Mouse (Mus musculus) G1E (cell line): Measurements from ENCODE around the gene Itsn1.

ENCODE experiments used
- CTCF ChIP-seq: IDR thresholded peaks from 2 replicates; pipeline ENCODE4 v1.5.1; 2012; ENCODE audit warnings: low read depth, low read length, inconsistent platforms, mixed read lengths
- GATA1 ChIP-seq: IDR thresholded peaks from 2 replicates; pipeline ENCODE4 v1.6.1; 2012; ENCODE audit warnings: borderline replicate concordance, low read length, inconsistent platforms, mixed read lengths
- POLR2AphosphoS5 ChIP-seq: IDR thresholded peaks from 2 replicates; pipeline ENCODE4 v1.6.1; 2012; ENCODE audit warnings: low read depth, low read length, inconsistent platforms; ENCODE audit not compliant: insufficient replicate concordance
- TAL1 ChIP-seq: conservative IDR thresholded peaks from 2 replicates; pipeline ENCODE4 v1.6.1; 2012; ENCODE audit warnings: low read depth, low read length, inconsistent platforms, mixed read lengths

GRCm38 (mm10) chr16:91947093-91947492 is 218.0 kb downstream of the Itsn1 start:
- no peak for TF ChIP-seq CTCF
- TF ChIP-seq GATA1: no peak
- TF ChIP-seq POLR2AphosphoS5: no peak
- no peak for TF ChIP-seq TAL1
